Mouse (Mus musculus) G1E (cell line): ENCODE measurements at regions not wholly inside any gene's neighbourhood (a gene's known extent, or its start where the extent isn't known, plus 50 kb on each side); places are given as distances from the start of the nearest gene placed in this dataset.

Experiments
- CTCF ChIP-seq: IDR thresholded peaks from 2 replicates; pipeline ENCODE4 v1.5.1; 2012; ENCODE audit warnings: low read depth, low read length, inconsistent platforms, mixed read lengths
- GATA1 ChIP-seq: IDR thresholded peaks from 2 replicates; pipeline ENCODE4 v1.6.1; 2012; ENCODE audit warnings: borderline replicate concordance, low read length, inconsistent platforms, mixed read lengths

DNA sequence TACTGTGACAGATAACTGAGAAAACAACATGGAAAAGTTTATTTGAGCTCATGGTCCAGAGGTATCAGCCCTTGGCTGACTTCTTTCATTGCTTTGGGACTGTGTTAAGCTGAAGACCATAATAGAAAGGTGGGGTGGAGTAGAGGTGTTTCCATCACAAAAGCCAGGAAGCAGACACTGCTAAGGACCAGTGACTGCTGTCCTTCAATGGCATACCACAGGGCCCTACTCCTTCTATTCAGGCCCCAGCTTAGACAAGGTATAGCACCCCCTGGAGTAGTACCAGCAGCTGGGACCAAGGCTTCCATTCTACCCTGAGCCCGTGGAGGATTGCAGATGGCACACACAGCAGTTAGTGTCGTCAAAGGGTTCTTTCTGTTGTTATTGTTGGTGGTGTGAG lies 151.4 kb upstream of the Grik3 start:
- TF ChIP-seq CTCF, result no peak
- no peak for TF ChIP-seq GATA1
